Mouse (Mus musculus): ENCODE data around the gene Msrb2. TPM values are rescaled to one million over a fixed set of nuclear protein-coding genes. Genes with fewer than 3 reads are reported as not detected.

Gene Msrb2
- polyA plus RNA-seq, 1 experiment from 2014 or later = 29.6 TPM

Other genes starting within 250 kb of the Msrb2 start
- 0.53 and 0.57 TPM in 2 replicates for gene Armc3, start 172.1 kb upstream of the Msrb2 start, polyA plus RNA-seq (2015; fragmentation: Nextera tagmentation; extraction: Ambion mirVana)
- not detected in 2 replicates for gene Ptf1a, start 74.2 kb downstream of the Msrb2 start, polyA plus RNA-seq (2015; fragmentation: Nextera tagmentation; extraction: Ambion mirVana)
- gene 4921504E06Rik, start 182.5 kb downstream of the Msrb2 start, polyA plus RNA-seq (2015; fragmentation: Nextera tagmentation; extraction: Ambion mirVana) = 0.06 TPM in 1 of 2 replicates, not detected in the other